Mouse (Mus musculus) testis, adult 2 months (tissue): ENCODE measurements around the gene Naa80. TPM values are rescaled to one million over a fixed set of nuclear protein-coding genes. Genes with fewer than 3 reads are reported as not detected.

Experiments
- H3K27ac ChIP-seq: fragments of 200-500 bp; 2 replicates; pipeline ENCODE4 v1.5.1; 2012; ENCODE audit warnings: low read depth, low read length; ENCODE audit not compliant: control insufficient read depth, insufficient read depth
- H3K27me3 ChIP-seq: fragments of 200-500 bp; 2 replicates; pipeline ENCODE4 v1.6.1; 2012; ENCODE audit warnings: mild to moderate bottlenecking, low read length, moderate library complexity; ENCODE audit not compliant: control insufficient read depth, insufficient read depth
- H3K36me3 ChIP-seq: fragments of 200-500 bp; 2 replicates; pipeline ENCODE4 v1.6.1; 2012; ENCODE audit warnings: mild to moderate bottlenecking, low read length; ENCODE audit not compliant: control insufficient read depth, insufficient read depth
- H3K4me1 ChIP-seq: fragments of 200-500 bp; 2 replicates; pipeline ENCODE4 v1.6.1; 2012; ENCODE audit warnings: low read length; ENCODE audit not compliant: control insufficient read depth, insufficient read depth
- H3K4me3 ChIP-seq: fragments of 200-500 bp; 2 replicates; pipeline ENCODE4 v1.5.1; 2012; ENCODE audit warnings: low read depth, mild to moderate bottlenecking, low read length, moderate library complexity, mixed read lengths; ENCODE audit not compliant: control insufficient read depth
- CTCF ChIP-seq: fragments of 200-500 bp; IDR thresholded peaks from 2 replicates; pipeline ENCODE4 v1.5.1; 2012; ENCODE audit warnings: low read depth, mild to moderate bottlenecking, inconsistent platforms, low read length, moderate library complexity; ENCODE audit not compliant: control insufficient read depth, insufficient read depth, insufficient replicate concordance
- POLR2A ChIP-seq: fragments of 200-500 bp; IDR thresholded peaks from 2 replicates; pipeline ENCODE4 v1.6.1; 2012; ENCODE audit warnings: low read depth, mild to moderate bottlenecking, inconsistent platforms, low read length, moderate library complexity; ENCODE audit not compliant: control insufficient read depth
- polyA plus RNA-seq: library from polyadenylated mRNA; depleted of rRNA; stranded (reverse); fragments of >200 nt; gene quantifications from 2 replicates; pipeline ENCODE4 v1.2.3, GENCODE M21; 2012

The Naa80 gene
- polyA plus RNA-seq, 1 experiment = 136 TPM

- Histone ChIP-seq H3K27me3 (no peaks in the 10 kb centered on the region), H3K27ac (no peak overlapping the region), H3K4me3 (no peak overlapping the region), H3K4me1 (no peaks in the 10 kb centered on the region; the same call in 1 of the 2 replicates), H3K36me3 (no peaks in the 10 kb centered on the region)
- TF ChIP-seq CTCF (no peak), POLR2A (no peak)
These were observed 14.7 kb downstream of the Naa80 start for GRCm38 (mm10) chr9:107593101-107593976.

- no peak overlapping the region for H3K27ac ChIP-seq
- no peaks in the 10 kb centered on the region for H3K36me3 ChIP-seq
- H3K4me1 ChIP-seq = peaks cover 4% of the 10 kb centered on the region
- no peak for TF ChIP-seq CTCF
- TF ChIP-seq POLR2A = no peak
- H3K27me3 ChIP-seq = no peaks in the 10 kb centered on the region
- no peak overlapping the region for H3K4me3 ChIP-seq
These were observed 15.8 kb downstream of the Naa80 start for GRCm38 (mm10) chr9:107594281-107595062.

DNA sequence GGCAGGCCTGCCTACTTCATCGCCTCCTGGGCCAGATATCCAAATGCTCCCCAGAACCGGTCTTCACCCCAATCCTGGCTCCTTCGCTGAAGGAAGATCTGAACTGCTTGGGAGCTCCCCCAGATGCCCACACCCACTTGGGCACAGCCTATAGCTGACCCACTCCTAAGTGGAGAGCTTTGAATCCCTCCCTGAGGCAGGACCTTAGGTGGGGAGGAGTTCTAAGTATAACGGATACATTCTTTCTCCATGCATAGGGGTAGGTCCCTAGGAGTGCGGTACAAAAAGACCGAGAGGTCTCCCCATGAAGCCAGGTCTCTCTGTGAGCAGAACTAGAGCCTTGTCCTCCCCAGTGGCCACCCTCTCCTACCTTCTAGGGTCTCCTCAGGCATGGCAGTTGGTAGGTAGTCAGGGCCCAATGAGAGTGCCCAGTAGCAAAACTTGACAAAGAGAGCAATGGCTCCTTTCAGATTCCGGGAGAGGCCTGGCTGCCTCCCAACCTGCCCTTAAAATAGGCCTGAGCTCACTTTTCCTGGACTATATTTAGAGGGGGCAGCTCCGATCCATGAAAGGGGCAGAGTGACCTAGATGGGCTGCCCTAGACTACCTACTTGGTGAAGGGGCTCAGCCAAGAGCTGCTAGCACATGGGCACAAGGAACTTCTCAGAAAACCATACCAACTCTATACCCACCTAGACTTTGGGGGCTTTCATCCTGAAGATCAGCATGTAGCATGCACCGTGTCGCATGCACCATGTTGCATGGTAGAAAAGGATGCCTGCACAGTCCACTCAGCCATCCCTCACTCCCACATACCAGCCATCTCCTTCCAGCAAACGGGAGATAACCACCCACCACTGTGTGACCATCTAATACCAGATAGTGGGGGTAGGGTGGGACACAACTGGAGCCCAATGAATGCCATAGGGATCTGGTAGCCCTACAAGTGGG, 18.2 kb downstream of the Naa80 start:
- Histone ChIP-seq H3K4me1 (peaks cover 8% of the 10 kb centered on the region), H3K27me3 (no peaks in the 10 kb centered on the region), H3K27ac (no peak overlapping the region), H3K36me3 (no peaks in the 10 kb centered on the region), H3K4me3 (no peak overlapping the region)
- TF ChIP-seq CTCF = no peak
- TF ChIP-seq POLR2A = no peak

- H3K4me1 ChIP-seq = peaks cover 15% of the 10 kb centered on the region
- TF ChIP-seq POLR2A = no peak
- TF ChIP-seq CTCF = no peak
- H3K36me3 ChIP-seq = no peaks in the 10 kb centered on the region
- H3K4me3 ChIP-seq = no peak overlapping the region
- H3K27ac ChIP-seq = no peak overlapping the region
- no peaks in the 10 kb centered on the region for H3K27me3 ChIP-seq
These were observed 19.7 kb downstream of the Naa80 start for GRCm38 (mm10) chr9:107598385-107598784.

GRCm38 (mm10) chr9:107599433-107599832, 20.7 kb downstream of the Naa80 start:
- no peaks in the 10 kb centered on the region for H3K27me3 ChIP-seq
- H3K36me3 ChIP-seq = no peaks in the 10 kb centered on the region
- TF ChIP-seq CTCF (no peak), POLR2A (no peak)
- H3K4me1 ChIP-seq = peaks cover 15% of the 10 kb centered on the region
- H3K4me3 ChIP-seq = peak overlapping the region; percentile 23; the same call in 1 of the 2 replicates
- no peak overlapping the region for H3K27ac ChIP-seq

- H3K27me3 ChIP-seq = no peaks in the 10 kb centered on the region
- TF ChIP-seq CTCF (no peak), POLR2A (no peak)
- H3K36me3 ChIP-seq = no peaks in the 10 kb centered on the region
- peak overlapping the region; percentile 23 for H3K4me3 ChIP-seq
- H3K4me1 ChIP-seq = peaks cover 15% of the 10 kb centered on the region
- no peak overlapping the region for H3K27ac ChIP-seq
These were observed 21.2 kb downstream of the Naa80 start for GRCm38 (mm10) chr9:107599842-107600241.

GRCm38 (mm10) chr9:107600745-107601144, 22.1 kb downstream of the Naa80 start:
- no peaks in the 10 kb centered on the region for H3K27me3 ChIP-seq
- peak; percentile 22; the same call in 1 of the 2 replicates for TF ChIP-seq CTCF
- TF ChIP-seq POLR2A = no peak

More at GRCm38 (mm10) chr9:107600745-107601144, 22.1 kb downstream of the Naa80 start:
- H3K4me3 ChIP-seq = no peak overlapping the region
- H3K4me1 ChIP-seq = peaks cover 15% of the 10 kb centered on the region
- H3K36me3 ChIP-seq = no peaks in the 10 kb centered on the region
- H3K27ac ChIP-seq = no peak overlapping the region
